Mouse (Mus musculus) B cell, adult 67 days (primary cell): ENCODE data around the gene Ceacam5. TPM values are rescaled to one million over a fixed set of nuclear protein-coding genes. Genes with fewer than 3 reads are reported as not detected.

Source experiments
- total RNA-seq, 2 experiments: library from RNA; stranded (reverse); gene quantifications; 4 replicates each; pipeline ENCODE4 v1.2.4; 2023

Gene Ceacam5
- total RNA-seq: not detected

DNA sequence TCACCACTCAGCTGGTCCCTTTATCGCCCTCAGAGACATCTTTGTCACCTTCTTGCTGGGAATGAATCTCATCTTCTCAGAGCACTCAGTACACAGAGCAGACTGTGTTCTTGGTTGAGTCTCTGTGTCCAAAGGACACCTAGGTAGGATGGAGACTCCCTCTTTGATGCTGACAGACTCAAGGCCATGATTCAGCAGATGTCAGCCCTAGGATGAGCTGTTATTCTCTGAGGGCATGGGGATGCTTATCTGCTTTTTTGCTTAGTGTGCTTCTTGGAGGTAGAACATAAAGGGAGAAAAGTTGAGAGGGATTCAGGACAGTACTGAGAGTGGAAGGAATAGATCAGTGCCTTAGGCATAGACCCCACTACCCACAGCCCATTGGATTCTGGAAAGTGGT lies at the start of gene Ceacam5:
Gene Ceacam5 (plus strand): TSS at position 301 of the 400 bp plus-strand sequence.

Other genes starting within 250 kb of the Ceacam5 start
- gene Ceacam14, start 99.4 kb downstream of the Ceacam5 start, total RNA-seq: not detected
- not detected for gene Gm5155, start 158.5 kb downstream of the Ceacam5 start, total RNA-seq